Mouse (Mus musculus): ENCODE data around the gene Dnal1. TPM values are rescaled to one million over a fixed set of nuclear protein-coding genes. Genes with fewer than 3 reads are reported as not detected.
"Not testable (repeated sequence)": the region's sequence is repeated elsewhere in the genome, so short reads cannot be mapped to it uniquely, and the experiment has no call there.

Dnal1 gene
- polyA plus RNA-seq (2016; fragmentation: Nextera tagmentation; extraction: Ambion mirVana): 4.4 and 5.4 TPM in 2 replicates

- ATAC-seq (ENCODE audit: insufficient number of reproducible peaks, low FRiP score): peak; percentile 89
- no peaks in the 10 kb centered on the region for H3K36me3 ChIP-seq
- H3K27ac ChIP-seq (ENCODE audit: poor library complexity, severe bottlenecking): peak within 1 kb of the TSS; percentile 58
- peak within 1 kb of the TSS; percentile 75 for H3K9ac ChIP-seq
- H3K4me3 ChIP-seq: peak within 1 kb of the TSS; percentile 76
- no peaks in the 10 kb centered on the region for H3K9me3 ChIP-seq (replicated peaks)
- no peaks in the 10 kb centered on the region for H3K27me3 ChIP-seq (replicated peaks)
- WGBS: 3% methylated on average over 33 of the region's 35 CpGs
- peaks cover 8% of the 10 kb centered on the region for H3K4me1 ChIP-seq (replicated peaks)
- peak within 1 kb of the TSS; percentile 78 for H3K4me2 ChIP-seq
Observed at GRCm38 (mm10) chr12:84114153-84114994, at the start of gene Dnal1. Gene Dnal1, plus strand, starts transcription at chr12:84114366.

- Histone ChIP-seq H3K4me2 (no peak overlapping the region), H3K36me3 (no peaks in the 10 kb centered on the region), H3K4me3 (no peak overlapping the region), H3K27ac (ENCODE audit: poor library complexity, severe bottlenecking) (no peak overlapping the region), H3K9me3 (replicated peaks) (0 out of 2 replicates have a peak, but pooled peaks cover 2% of the 10 kb centered on the region), H3K27me3 (replicated peaks) (peaks cover 36% of the 10 kb centered on the region), H3K4me1 (replicated peaks) (0 out of 2 replicates have a peak, but pooled peaks cover 5% of the 10 kb centered on the region), H3K9ac (no peak overlapping the region)
- ATAC-seq (ENCODE audit: insufficient number of reproducible peaks, low FRiP score): no peak
- 70% methylated on average over 8 of the region's 8 CpGs for WGBS
Observed at GRCm38 (mm10) chr12:84064621-84065020, 49.5 kb upstream of the Dnal1 start.

GRCm38 (mm10) chr12:84067752-84068151, 46.4 kb upstream of the Dnal1 start:
- Histone ChIP-seq H3K27ac (ENCODE audit: poor library complexity, severe bottlenecking) (no peak overlapping the region), H3K9me3 (replicated peaks) (0 out of 2 replicates have a peak, but pooled peaks cover 2% of the 10 kb centered on the region), H3K36me3 (no peaks in the 10 kb centered on the region), H3K4me2 (no peak overlapping the region), H3K9ac (no peak overlapping the region), H3K4me3 (no peak overlapping the region), H3K4me1 (replicated peaks) (0 out of 2 replicates have a peak, but pooled peaks cover 5% of the 10 kb centered on the region), H3K27me3 (replicated peaks) (peaks cover 44% of the 10 kb centered on the region)
- ATAC-seq (ENCODE audit: insufficient number of reproducible peaks, low FRiP score): no peak
- WGBS: 72% methylated on average over 4 of the region's 4 CpGs

GRCm38 (mm10) chr12:84068296-84068695, 45.9 kb upstream of the Dnal1 start:
- Histone ChIP-seq H3K27ac (ENCODE audit: poor library complexity, severe bottlenecking) (no peak overlapping the region), H3K4me3 (no peak overlapping the region), H3K27me3 (replicated peaks) (peaks cover 44% of the 10 kb centered on the region), H3K9me3 (replicated peaks) (no peaks in the 10 kb centered on the region), H3K36me3 (no peaks in the 10 kb centered on the region), H3K4me1 (replicated peaks) (0 out of 2 replicates have a peak, but pooled peaks cover 5% of the 10 kb centered on the region), H3K9ac (no peak overlapping the region), H3K4me2 (no peak overlapping the region)
- WGBS: 59% methylated on average over 8 of the region's 8 CpGs
- no peak for ATAC-seq (ENCODE audit: insufficient number of reproducible peaks, low FRiP score)

GRCm38 (mm10) chr12:84068986-84069385, 45.2 kb upstream of the Dnal1 start, which contains the start of gene Acot5:
Gene Acot5, plus strand, starts transcription at chr12:84069325.
- Histone ChIP-seq H3K36me3 (no peaks in the 10 kb centered on the region), H3K4me2 (peak within 1 kb of the TSS; percentile 85), H3K9ac (peak within 1 kb of the TSS; percentile 60; the same call in 1 of the 2 replicates), H3K4me3 (peak within 1 kb of the TSS; percentile 52), H3K4me1 (replicated peaks) (0 out of 2 replicates have a peak, but pooled peaks cover 5% of the 10 kb centered on the region), H3K9me3 (replicated peaks) (no peaks in the 10 kb centered on the region), H3K27me3 (replicated peaks) (peaks cover 44% of the 10 kb centered on the region), H3K27ac (ENCODE audit: poor library complexity, severe bottlenecking) (no peak within 1 kb of the TSS)
- no peak for ATAC-seq (ENCODE audit: insufficient number of reproducible peaks, low FRiP score)
- 47% methylated on average over 9 of the region's 9 CpGs for WGBS

- H3K4me1 ChIP-seq (replicated peaks); H3K9me3 ChIP-seq (replicated peaks); H3K27ac ChIP-seq (ENCODE audit: poor library complexity, severe bottlenecking); H3K36me3 ChIP-seq; ATAC-seq (ENCODE audit: insufficient number of reproducible peaks, low FRiP score): not testable (repeated sequence)
- 1% methylated on average over 52 of the region's 52 CpGs for WGBS
- Histone ChIP-seq H3K4me2 (peak overlapping the region; percentile 85), H3K9ac (peak overlapping the region; percentile 60; the same call in 1 of the 2 replicates), H3K4me3 (peak overlapping the region; percentile 52), H3K27me3 (replicated peaks) (peaks cover 44% of the 10 kb centered on the region)
Observed at GRCm38 (mm10) chr12:84069582-84069981, 44.6 kb upstream of the Dnal1 start.

- H3K27ac ChIP-seq (ENCODE audit: poor library complexity, severe bottlenecking): no peak overlapping the region
- H3K9me3 ChIP-seq (replicated peaks): no peaks in the 10 kb centered on the region
- no peak for ATAC-seq (ENCODE audit: insufficient number of reproducible peaks, low FRiP score)
- H3K27me3 ChIP-seq (replicated peaks): peaks cover 41% of the 10 kb centered on the region
- no peak overlapping the region for H3K4me2 ChIP-seq
- WGBS: 89% methylated on average over 2 of the region's 2 CpGs
- H3K9ac ChIP-seq: no peak overlapping the region
- H3K36me3 ChIP-seq: no peaks in the 10 kb centered on the region
- 0 out of 2 replicates have a peak, but pooled peaks cover 5% of the 10 kb centered on the region for H3K4me1 ChIP-seq (replicated peaks)
- no peak overlapping the region for H3K4me3 ChIP-seq
Observed at GRCm38 (mm10) chr12:84071696-84072095, 42.5 kb upstream of the Dnal1 start.

- Histone ChIP-seq H3K36me3 (no peaks in the 10 kb centered on the region), H3K9ac (no peak overlapping the region), H3K4me2 (no peak overlapping the region), H3K4me1 (replicated peaks) (no peaks in the 10 kb centered on the region), H3K27me3 (replicated peaks) (no peaks in the 10 kb centered on the region), H3K4me3 (no peak overlapping the region), H3K9me3 (replicated peaks) (no peaks in the 10 kb centered on the region), H3K27ac (ENCODE audit: poor library complexity, severe bottlenecking) (no peak overlapping the region)
- WGBS: 79% methylated on average over 4 of the region's 4 CpGs
- ATAC-seq (ENCODE audit: insufficient number of reproducible peaks, low FRiP score): no peak
Observed at GRCm38 (mm10) chr12:84077371-84077990, 36.7 kb upstream of the Dnal1 start.

- H3K27ac ChIP-seq (ENCODE audit: poor library complexity, severe bottlenecking): no peak overlapping the region
- no peaks in the 10 kb centered on the region for H3K36me3 ChIP-seq
- H3K27me3 ChIP-seq (replicated peaks): no peaks in the 10 kb centered on the region
- H3K4me1 ChIP-seq (replicated peaks): no peaks in the 10 kb centered on the region
- 72% methylated on average over 2 of the region's 2 CpGs for WGBS
- H3K9ac ChIP-seq: no peak overlapping the region
- no peak overlapping the region for H3K4me2 ChIP-seq
- no peak overlapping the region for H3K4me3 ChIP-seq
- H3K9me3 ChIP-seq (replicated peaks): peaks cover 9% of the 10 kb centered on the region; the same call in 1 of the 2 replicates
- no peak for ATAC-seq (ENCODE audit: insufficient number of reproducible peaks, low FRiP score)
Observed at GRCm38 (mm10) chr12:84083842-84084241, 30.3 kb upstream of the Dnal1 start.

- H3K9ac ChIP-seq: no peak overlapping the region
- H3K27ac ChIP-seq (ENCODE audit: poor library complexity, severe bottlenecking): no peak overlapping the region
- no peaks in the 10 kb centered on the region for H3K36me3 ChIP-seq
- no peaks in the 10 kb centered on the region for H3K4me1 ChIP-seq (replicated peaks)
- ATAC-seq (ENCODE audit: insufficient number of reproducible peaks, low FRiP score): no peak
- no peaks in the 10 kb centered on the region for H3K27me3 ChIP-seq (replicated peaks)
- no peak overlapping the region for H3K4me2 ChIP-seq
- H3K4me3 ChIP-seq: no peak overlapping the region
- WGBS: 71% methylated on average over 4 of the region's 4 CpGs
- H3K9me3 ChIP-seq (replicated peaks): peaks cover 13% of the 10 kb centered on the region; the same call in 1 of the 2 replicates
Observed at GRCm38 (mm10) chr12:84084581-84084980, 29.6 kb upstream of the Dnal1 start.

- not testable (repeated sequence) for H3K4me2 ChIP-seq; ATAC-seq (ENCODE audit: insufficient number of reproducible peaks, low FRiP score); H3K4me3 ChIP-seq; H3K4me1 ChIP-seq (replicated peaks); H3K27me3 ChIP-seq (replicated peaks); H3K9ac ChIP-seq; H3K36me3 ChIP-seq; H3K27ac ChIP-seq (ENCODE audit: poor library complexity, severe bottlenecking)
- H3K9me3 ChIP-seq (replicated peaks): peaks cover 28% of the 10 kb centered on the region
- 82% methylated on average over 5 of the region's 5 CpGs for WGBS
Observed at GRCm38 (mm10) chr12:84094666-84095065, 19.5 kb upstream of the Dnal1 start.
